Mouse (Mus musculus) ES-E14 (cell line): ENCODE data around the gene Acot7. TPM values are rescaled to one million over a fixed set of nuclear protein-coding genes. Genes with fewer than 3 reads are reported as not detected.
A peak's percentile ranks its signal among the peaks of the same experiment; 100 is the strongest.

Experiments
- DNase-seq: peaks from one replicate; pipeline ENCODE4 v3.0.0-alpha.2; 2013; ENCODE audit warnings: low read depth, low spot score
- H3K27ac ChIP-seq: 2 replicates; pipeline ENCODE4 v1.5.1; 2012; ENCODE audit warnings: low read depth, mild to moderate bottlenecking, low read length, moderate library complexity, mixed read lengths; ENCODE audit not compliant: poor library complexity, insufficient read depth, severe bottlenecking
- H3K36me3 ChIP-seq: 2 replicates; pipeline ENCODE4 v1.6.1; 2012; ENCODE audit warnings: mild to moderate bottlenecking, low read length, moderate library complexity, mixed read lengths; ENCODE audit not compliant: control insufficient read depth, poor library complexity, insufficient read depth, severe bottlenecking
- H3K4me1 ChIP-seq, 2 experiments: fragments of 150-350 bp in 1 of 2; sonication (generic) in 1 of 2; 2 replicates each; pipeline ENCODE4 v1.6.1; 2012; ENCODE audit warnings: low read length in 2 of 2, mild to moderate bottlenecking in 1 of 2, mixed read lengths in 1 of 2; ENCODE audit not compliant: control insufficient read depth in 2 of 2, insufficient read depth in 2 of 2, poor library complexity in 1 of 2
- H3K4me3 ChIP-seq, 2 experiments: fragments of 150-350 bp in 1 of 2; sonication (generic) in 1 of 2; 2 replicates each; pipeline ENCODE4 v1.5.1; 2012; ENCODE audit warnings: low read length in 2 of 2, low read depth in 1 of 2, mild to moderate bottlenecking in 1 of 2, mixed read lengths in 1 of 2; ENCODE audit not compliant: insufficient read depth in 1 of 2, poor library complexity in 1 of 2, severe bottlenecking in 1 of 2
- H3K9ac ChIP-seq: 2 replicates; pipeline ENCODE4 v1.6.1; 2012; ENCODE audit warnings: low read depth, mild to moderate bottlenecking, low read length, mixed read lengths; ENCODE audit not compliant: poor library complexity, insufficient read depth, severe bottlenecking
- H3K9me3 ChIP-seq: fragments of 150-350 bp; sonication (generic); 2 replicates; pipeline ENCODE4 v1.6.1; 2012; ENCODE audit warnings: low read depth, mild to moderate bottlenecking, low read length; ENCODE audit not compliant: control insufficient read depth, insufficient read depth
- CHD2 ChIP-seq: IDR thresholded peaks from 2 replicates; pipeline ENCODE4 v1.6.1; 2014; ENCODE audit warnings: mild to moderate bottlenecking, low read depth, low read length, inconsistent platforms
- HCFC1 ChIP-seq: IDR thresholded peaks from 2 replicates; pipeline ENCODE4 v1.6.1; 2012; ENCODE audit warnings: low read length, inconsistent platforms, borderline replicate concordance; ENCODE audit not compliant: insufficient read depth
- MAFK ChIP-seq: IDR thresholded peaks from 2 replicates; pipeline ENCODE4 v1.6.1; 2014; ENCODE audit warnings: mild to moderate bottlenecking, low read depth, low read length, inconsistent platforms; ENCODE audit not compliant: insufficient read depth
- ZC3H11A ChIP-seq: IDR thresholded peaks from 2 replicates; pipeline ENCODE4 v1.6.1; 2012; ENCODE audit warnings: low read depth, mild to moderate bottlenecking, inconsistent platforms, low read length, borderline replicate concordance
- ZNF384 ChIP-seq: IDR thresholded peaks from 2 replicates; pipeline ENCODE4 v1.6.1; 2012; ENCODE audit warnings: low read depth, low read length, inconsistent platforms
- in situ Hi-C, 2 experiments: fragments of 600-800 bp; cut with MboI; formaldehyde crosslinking; loops; one replicate each; pipeline ENCODE4 v1.15.1; 2025; ENCODE audit warnings: low sequenced_read_pairs in 2 of 2, inconsistent platforms in 1 of 2; ENCODE audit not compliant: unreplicated experiment in 2 of 2
- total RNA-seq: library from RNA; depleted of rRNA; stranded (reverse); fragments of 300-350 nt; gene quantifications from 2 replicates; pipeline ENCODE4 v1.2.3, GENCODE M21; 2012

Acot7 gene
- total RNA-seq, 1 experiment = 51.9 TPM

DNA sequence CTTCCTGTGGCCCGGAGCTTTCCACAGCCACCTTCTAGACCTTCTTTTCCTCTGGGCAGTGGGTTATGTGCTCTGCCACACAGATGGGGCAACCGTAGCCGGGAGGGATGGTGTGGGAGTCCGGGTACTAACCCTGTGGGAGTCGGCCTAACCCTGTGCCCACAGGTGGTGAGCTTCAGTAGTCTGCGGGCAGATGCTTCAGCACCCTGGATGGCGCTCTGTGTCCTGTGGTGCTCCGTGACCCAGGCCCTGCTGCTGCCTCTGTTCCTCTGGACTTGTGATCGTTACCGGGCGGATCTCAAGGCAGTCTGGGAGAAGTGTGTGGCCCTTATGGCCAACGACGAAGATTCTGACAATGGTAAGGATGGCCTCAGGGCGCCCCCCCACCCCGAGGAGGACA, 103.7 kb downstream of the Acot7 start:
- H3K9me3 ChIP-seq = no peaks in the 10 kb centered on the region
- no peak overlapping the region for H3K4me3 ChIP-seq
- H3K4me1 ChIP-seq = peaks cover 3 to 15% of the 10 kb centered on the region in 2 experiments; a peak in 2 of 4 replicates
- in situ Hi-C loops = no loop called here
- no peak for DNase-seq
- TF ChIP-seq ZNF384 (no peak), CHD2 (no peak), HCFC1 (no peak), MAFK (no peak), ZC3H11A (no peak)
- no peak overlapping the region for H3K9ac ChIP-seq
- H3K36me3 ChIP-seq = no peaks in the 10 kb centered on the region
- H3K27ac ChIP-seq = no peak overlapping the region

- no peaks in the 10 kb centered on the region for H3K9me3 ChIP-seq
- H3K9ac ChIP-seq = peak overlapping the region; percentile 23
- peak overlapping the region; percentile 35 to 54; a peak in 3 of 4 replicates for H3K4me3 ChIP-seq
- in situ Hi-C loops = no loop called here
- TF ChIP-seq ZNF384 = no peak
- no peak overlapping the region for H3K27ac ChIP-seq
- no peaks in the 10 kb centered on the region for H3K36me3 ChIP-seq
- DNase-seq = no peak
- peaks cover 7 to 22% of the 10 kb centered on the region in 2 experiments; a peak in 2 of 4 replicates for H3K4me1 ChIP-seq
Measured at GRCm38 (mm10) chr4:152282721-152283120, 104.8 kb downstream of the Acot7 start.

DNA sequence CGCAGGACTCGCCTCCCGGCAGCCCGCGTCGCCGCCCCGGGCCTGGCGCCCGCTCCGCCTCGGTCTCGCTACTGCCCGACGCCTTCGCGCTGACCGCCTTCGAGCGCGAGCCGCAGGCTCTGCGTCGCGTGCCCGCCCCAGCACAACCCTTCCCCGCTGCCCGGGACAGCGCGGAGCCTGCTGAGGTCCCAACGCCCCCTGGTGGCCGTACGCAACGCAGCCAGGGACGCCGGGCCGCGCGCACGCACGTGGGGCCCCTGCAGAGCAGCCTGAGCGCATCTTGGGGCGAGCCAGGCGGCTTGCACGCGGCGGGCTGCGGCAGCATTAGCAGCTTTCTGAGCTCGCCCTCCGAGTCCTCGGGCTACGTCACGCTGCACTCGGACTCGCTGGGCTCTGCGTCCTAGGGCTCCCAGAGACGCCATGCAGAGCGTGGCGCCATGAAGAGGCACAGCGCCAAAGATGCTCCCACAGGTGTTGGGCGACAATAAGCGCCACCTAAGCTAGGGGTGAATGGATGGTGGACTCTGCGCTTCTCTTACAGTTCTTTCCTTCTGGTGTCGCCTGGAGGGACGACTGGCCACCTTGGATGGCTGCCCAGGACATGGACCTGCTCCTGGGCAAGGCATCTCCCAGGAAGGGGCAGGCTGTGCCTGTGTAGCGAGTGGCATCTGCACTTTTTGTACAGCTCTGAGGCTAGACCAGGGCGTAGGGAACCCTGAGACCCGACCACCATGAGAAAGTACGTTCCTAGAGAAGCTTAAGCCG, 105.4 kb downstream of the Acot7 start:
- Histone ChIP-seq H3K9ac (peak overlapping the region; percentile 23), H3K4me1 (peaks cover 7 to 28% of the 10 kb centered on the region in 2 experiments; a peak in 2 of 4 replicates), H3K27ac (no peak overlapping the region), H3K36me3 (no peaks in the 10 kb centered on the region), H3K9me3 (no peaks in the 10 kb centered on the region), H3K4me3 (peak overlapping the region; percentile 35 to 54; a peak in 3 of 4 replicates)
- in situ Hi-C loops = no loop called here
- TF ChIP-seq CHD2 (no peak), ZC3H11A (no peak), ZNF384 (no peak), HCFC1 (no peak), MAFK (no peak)
- peak; percentile 52 for DNase-seq

DNA sequence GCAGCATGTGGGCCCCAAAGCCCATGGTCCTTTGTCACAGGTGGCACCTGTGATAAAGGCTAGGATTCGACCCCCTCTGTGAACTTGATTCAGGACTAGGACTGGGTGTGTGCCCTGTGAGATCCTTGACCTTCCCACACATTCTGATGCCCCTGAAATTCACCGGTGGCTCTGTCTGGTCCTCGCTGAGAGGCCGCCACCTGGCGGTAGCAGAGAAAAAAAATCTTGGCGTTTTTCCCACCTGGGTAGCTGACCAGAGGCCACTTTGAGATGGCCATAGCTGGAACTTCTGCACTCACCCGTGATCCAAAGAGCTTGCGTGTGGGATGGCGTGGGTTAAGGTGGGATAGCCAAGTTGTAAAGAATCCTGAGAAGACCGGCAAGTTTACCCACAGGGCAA, 107.6 kb downstream of the Acot7 start:
- peaks cover 7 to 31% of the 10 kb centered on the region in 2 experiments; a peak in 2 of 4 replicates for H3K4me1 ChIP-seq
- DNase-seq = no peak
- in situ Hi-C loops = no loop called here
- H3K36me3 ChIP-seq = no peaks in the 10 kb centered on the region
- H3K4me3 ChIP-seq = no peak overlapping the region
- H3K9ac ChIP-seq = no peak overlapping the region
- H3K27ac ChIP-seq = no peak overlapping the region
- TF ChIP-seq MAFK (no peak), ZC3H11A (no peak), HCFC1 (no peak), CHD2 (no peak), ZNF384 (no peak)
- H3K9me3 ChIP-seq = no peaks in the 10 kb centered on the region

- H3K4me1 ChIP-seq = peaks cover 7 to 33% of the 10 kb centered on the region in 2 experiments; a peak in 2 of 4 replicates
- TF ChIP-seq ZNF384 = no peak
- TF ChIP-seq CHD2 = no peak
- no peak for TF ChIP-seq ZC3H11A
- TF ChIP-seq MAFK = no peak
- TF ChIP-seq HCFC1 = no peak
- no peak overlapping the region for H3K9ac ChIP-seq
- no peaks in the 10 kb centered on the region for H3K9me3 ChIP-seq
- DNase-seq = peak; percentile 47
- H3K4me3 ChIP-seq = peak overlapping the region; percentile 44 to 63
- in situ Hi-C loops = no loop called here
- H3K36me3 ChIP-seq = no peaks in the 10 kb centered on the region
- H3K27ac ChIP-seq = no peak overlapping the region
Measured at GRCm38 (mm10) chr4:152286183-152286582, 108.2 kb downstream of the Acot7 start.
